Mouse (Mus musculus): ENCODE measurements around the gene Ank3. TPM values are rescaled to one million over a fixed set of nuclear protein-coding genes. Genes with fewer than 3 reads are reported as not detected.
A peak's percentile ranks its signal among the peaks of the same experiment; 100 is the strongest.

The Ank3 gene
- polyA plus RNA-seq, 1 experiment: 23.3 TPM

GRCm38 (mm10) chr10:69858897-69859605, 460.5 kb downstream of the Ank3 start:
- no peak overlapping the region for H3K4me3 ChIP-seq (replicated peaks; ENCODE audit: extremely low read depth, low read depth, low read length)
- WGBS: 22% methylated on average over 4 of the region's 4 CpGs
- DNase-seq: no peak
- no peaks in the 10 kb centered on the region for H3K4me1 ChIP-seq (ENCODE audit: control insufficient read depth, insufficient read depth, low read length)
- TF ChIP-seq POLR2A (IDR thresholded peaks at IDR 0.05; ENCODE audit: borderline replicate concordance, extremely low read depth, low read depth, low read length) (no peak), CTCF (IDR thresholded peaks at IDR 0.05; ENCODE audit: insufficient read depth, low read length) (no peak)

- TF ChIP-seq POLR2A (IDR thresholded peaks at IDR 0.05; ENCODE audit: borderline replicate concordance, extremely low read depth, low read depth, low read length): no peak
- no peak for TF ChIP-seq CTCF (IDR thresholded peaks at IDR 0.05; ENCODE audit: insufficient read depth, low read length)
- DNase-seq: no peak
- H3K4me3 ChIP-seq (replicated peaks; ENCODE audit: extremely low read depth, low read depth, low read length): no peak overlapping the region
- WGBS: 70% methylated on average over 7 of the region's 7 CpGs
- H3K4me1 ChIP-seq (ENCODE audit: control insufficient read depth, insufficient read depth, low read length): no peaks in the 10 kb centered on the region
Observed at GRCm38 (mm10) chr10:69859848-69860479, 461.4 kb downstream of the Ank3 start.

GRCm38 (mm10) chr10:69862829-69863228, 464.3 kb downstream of the Ank3 start:
- Histone ChIP-seq H3K4me1 (ENCODE audit: control insufficient read depth, insufficient read depth, low read length) (no peaks in the 10 kb centered on the region), H3K4me3 (replicated peaks; ENCODE audit: extremely low read depth, low read depth, low read length) (no peak overlapping the region)
- TF ChIP-seq CTCF (IDR thresholded peaks at IDR 0.05; ENCODE audit: insufficient read depth, low read length) (no peak), POLR2A (IDR thresholded peaks at IDR 0.05; ENCODE audit: borderline replicate concordance, extremely low read depth, low read depth, low read length) (no peak)
- WGBS: 59% methylated on average over 8 of the region's 8 CpGs
- DNase-seq: no peak

GRCm38 (mm10) chr10:69870348-69870747, 471.8 kb downstream of the Ank3 start:
- peak; percentile 77 for DNase-seq
- H3K4me3 ChIP-seq (replicated peaks; ENCODE audit: extremely low read depth, low read depth, low read length): no peak overlapping the region

GRCm38 (mm10) chr10:69870947-69871346, 472.4 kb downstream of the Ank3 start:
- WGBS: 90% methylated on average over 14 of the region's 14 CpGs
- DNase-seq: no peak
- no peak for TF ChIP-seq POLR2A (IDR thresholded peaks at IDR 0.05; ENCODE audit: borderline replicate concordance, extremely low read depth, low read depth, low read length)
- TF ChIP-seq CTCF (IDR thresholded peaks at IDR 0.05; ENCODE audit: insufficient read depth, low read length): no peak
- H3K4me3 ChIP-seq (replicated peaks; ENCODE audit: extremely low read depth, low read depth, low read length): no peak overlapping the region
- H3K4me1 ChIP-seq (ENCODE audit: control insufficient read depth, insufficient read depth, low read length): peaks cover 4% of the 10 kb centered on the region

More at GRCm38 (mm10) chr10:69870348-69870747, 471.8 kb downstream of the Ank3 start:
- TF ChIP-seq POLR2A (IDR thresholded peaks at IDR 0.05; ENCODE audit: borderline replicate concordance, extremely low read depth, low read depth, low read length) (no peak), CTCF (IDR thresholded peaks at IDR 0.05; ENCODE audit: insufficient read depth, low read length) (peak; percentile 63)
- WGBS: 6% methylated on average over 5 of the region's 5 CpGs
- H3K4me1 ChIP-seq (ENCODE audit: control insufficient read depth, insufficient read depth, low read length): peaks cover 4% of the 10 kb centered on the region

- DNase-seq: peak; percentile 14
- no peak for TF ChIP-seq CTCF (IDR thresholded peaks at IDR 0.05; ENCODE audit: insufficient read depth, low read length)
- no peak overlapping the region for H3K4me3 ChIP-seq (replicated peaks; ENCODE audit: extremely low read depth, low read depth, low read length)
- peaks cover 4% of the 10 kb centered on the region for H3K4me1 ChIP-seq (ENCODE audit: control insufficient read depth, insufficient read depth, low read length)
- 31% methylated on average over 10 of the region's 10 CpGs for WGBS
Observed at GRCm38 (mm10) chr10:69872182-69872741, 473.7 kb downstream of the Ank3 start.

GRCm38 (mm10) chr10:69872892-69873291, 474.3 kb downstream of the Ank3 start:
- peaks cover 4% of the 10 kb centered on the region for H3K4me1 ChIP-seq (ENCODE audit: control insufficient read depth, insufficient read depth, low read length)
- H3K4me3 ChIP-seq (replicated peaks; ENCODE audit: extremely low read depth, low read depth, low read length): no peak overlapping the region
- 71% methylated on average over 5 of the region's 5 CpGs for WGBS
- no peak for DNase-seq
- no peak for TF ChIP-seq POLR2A (IDR thresholded peaks at IDR 0.05; ENCODE audit: borderline replicate concordance, extremely low read depth, low read depth, low read length)
- no peak for TF ChIP-seq CTCF (IDR thresholded peaks at IDR 0.05; ENCODE audit: insufficient read depth, low read length)

- H3K4me3 ChIP-seq (replicated peaks; ENCODE audit: extremely low read depth, low read depth, low read length): no peak overlapping the region
- TF ChIP-seq CTCF (IDR thresholded peaks at IDR 0.05; ENCODE audit: insufficient read depth, low read length) (no peak), POLR2A (IDR thresholded peaks at IDR 0.05; ENCODE audit: borderline replicate concordance, extremely low read depth, low read depth, low read length) (no peak)
- H3K4me1 ChIP-seq (ENCODE audit: control insufficient read depth, insufficient read depth, low read length): peaks cover 4% of the 10 kb centered on the region
- 74% methylated on average over 14 of the region's 14 CpGs for WGBS
- DNase-seq: no peak
Observed at GRCm38 (mm10) chr10:69874806-69875205, 476.2 kb downstream of the Ank3 start.

- WGBS: 74% methylated on average over 4 of the region's 4 CpGs
- Histone ChIP-seq H3K4me3 (replicated peaks; ENCODE audit: extremely low read depth, low read depth, low read length) (no peak overlapping the region), H3K4me1 (ENCODE audit: control insufficient read depth, insufficient read depth, low read length) (peaks cover 6% of the 10 kb centered on the region; the same call in 1 of the 2 replicates)
- no peak for DNase-seq
- TF ChIP-seq POLR2A (IDR thresholded peaks at IDR 0.05; ENCODE audit: borderline replicate concordance, extremely low read depth, low read depth, low read length): no peak
Observed at GRCm38 (mm10) chr10:69883935-69884680, 485.5 kb downstream of the Ank3 start.

Data from lung, adult 2 months (tissue).